In the genomic region with DNA sequence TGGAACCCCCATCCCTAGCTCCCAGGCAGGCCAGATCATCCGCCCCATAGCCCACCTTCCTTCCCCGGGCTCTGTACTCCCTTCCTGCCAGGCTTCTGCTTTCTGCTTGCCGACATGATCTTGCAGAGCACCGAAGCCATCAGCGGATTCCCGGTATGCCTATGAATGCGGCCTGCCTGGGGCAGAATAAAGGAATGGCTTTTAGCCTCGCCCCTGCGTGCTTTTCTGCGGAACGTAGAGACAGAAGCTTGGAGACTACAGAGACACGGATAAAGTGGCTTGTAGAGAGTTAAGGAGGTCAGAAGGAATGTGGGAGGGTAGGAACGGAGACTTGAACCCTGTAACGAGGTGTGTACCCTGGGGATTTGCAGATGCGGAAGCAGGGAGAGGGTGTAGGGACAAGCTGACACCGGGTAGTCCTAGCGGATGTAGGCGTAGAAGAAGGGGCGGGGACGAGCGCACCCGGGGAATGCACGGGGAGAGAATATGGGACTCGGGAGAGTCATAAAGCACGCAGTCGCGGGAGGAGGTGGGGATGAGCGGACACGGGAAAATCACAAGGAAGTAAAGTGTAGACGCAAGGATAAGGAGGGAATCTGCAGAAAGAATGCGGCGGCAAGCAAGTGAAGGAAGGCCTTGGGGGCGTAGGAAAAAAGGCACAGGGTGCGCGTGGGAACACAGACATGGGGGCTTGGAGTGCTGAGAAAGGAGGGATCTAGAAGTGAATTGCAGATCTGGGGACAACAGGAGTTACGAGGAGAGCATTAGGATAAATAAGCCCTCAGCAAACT, we compare ENCODE assay signal across 8 mouse cellular contexts. TPM values are rescaled to one million over a fixed set of nuclear protein-coding genes. Genes with fewer than 3 reads are reported as not detected.
DNase-seq lines count a peak whose midpoint lies in the region; ATAC-seq lines count a peak whose summit lies in the region.

No protein-coding gene starts in this region.

- peak; percentile 76 to 78 for DNase-seq in adrenal gland, adult 18-20 months (ENCODE audit: low spot score in 2 of 2)
- peak; percentile 52 for DNase-seq in embryo, embryonic 11.5 days (ENCODE audit: low read depth, low spot score)
- DNase-seq in gastrocnemius, postnatal 25 days, result peak; percentile 82
- DNase-seq in left cerebral cortex, postnatal 14 days (ENCODE audit: low spot score in 2 of 2), result peak; percentile 38 to 66
- peak; percentile 59 for DNase-seq in right cerebral cortex, postnatal 25 days
- peak; percentile 76 to 86 for DNase-seq in urinary bladder, postnatal 36 days (ENCODE audit: low spot score in 2 of 2)

- peak; percentile 85 for ATAC-seq in inflammation-experienced regulatory T-cells, adult 6 months
- peak; percentile 81 for ATAC-seq in megakaryocyte-erythroid progenitor cell, adult 5-6 weeks (replicated peaks; ENCODE audit: low FRiP score, low TSS enrichment, poor library complexity, severe bottlenecking)

- intact Hi-C loops in left cerebral cortex, postnatal 14 days (cut with DNase I), result loop anchor here (10.0 kb wide), 1 partner anchor 129 kb away; the partner anchor contains the start of gene Zfp715

RNA-seq across cellular contexts. Expression of gene Etfb, which starts 0.6 kb away (rescaled TPM):
- 100 to 1,000 TPM; 440 to 834 TPM for total RNA-seq in adrenal gland, adult 18-20 months (2021)
- 100 to 1,000 TPM; 310 to 323 TPM for total RNA-seq in gastrocnemius, postnatal 25 days (2021)
- 100 to 1,000 TPM; 173 to 290 (median 214) TPM for polyA plus RNA-seq in inflammation-experienced regulatory T-cells, adult 6 months (2017; shearing (Covaris generic))
- 10 to 100 TPM; 51.9 to 52.6 TPM for total RNA-seq in left cerebral cortex, postnatal 14 days (2021)
- total RNA-seq in megakaryocyte-erythroid progenitor cell, adult 5-6 weeks (2014; fragmentation: Nextera tagmentation), result 212 and 237 TPM in 2 replicates
- 396 and 426 TPM in 2 replicates for total RNA-seq in megakaryocyte-erythroid progenitor cell, adult 5-6 weeks (2017)

RNA-seq across cellular contexts. Expression of gene Gm45233, which starts 0.6 kb away (rescaled TPM):
- total RNA-seq in adrenal gland, adult 18-20 months (2021), result under 1 TPM in 1 of 2 experiments, not detected in 1; 0.43 TPM
- under 1 TPM; 0.46 to 0.62 TPM for total RNA-seq in gastrocnemius, postnatal 25 days (2021)
- polyA plus RNA-seq in inflammation-experienced regulatory T-cells, adult 6 months (2017; shearing (Covaris generic)), result not detected
- 1 to 10 TPM in 1 of 2 experiments, under 1 TPM in 1; 0.86 to 2.0 TPM for total RNA-seq in left cerebral cortex, postnatal 14 days (2021)
- not detected in 2 replicates for total RNA-seq in megakaryocyte-erythroid progenitor cell, adult 5-6 weeks (2014; fragmentation: Nextera tagmentation)
- total RNA-seq in megakaryocyte-erythroid progenitor cell, adult 5-6 weeks (2017), result 4.2 TPM in 1 of 2 replicates, not detected in the other

RNA-seq across cellular contexts. Expression of gene Cldnd2, which starts 2.7 kb away (rescaled TPM):
- not detected for total RNA-seq in adrenal gland, adult 18-20 months (2021)
- total RNA-seq in gastrocnemius, postnatal 25 days (2021), result not detected
- polyA plus RNA-seq in inflammation-experienced regulatory T-cells, adult 6 months (2017; shearing (Covaris generic)), result under 1 TPM in 1 of 3 experiments, not detected in 2; 0.80 TPM
- not detected for total RNA-seq in left cerebral cortex, postnatal 14 days (2021)
- not detected in 2 replicates for total RNA-seq in megakaryocyte-erythroid progenitor cell, adult 5-6 weeks (2014; fragmentation: Nextera tagmentation)
- not detected in 2 replicates for total RNA-seq in megakaryocyte-erythroid progenitor cell, adult 5-6 weeks (2017)

RNA-seq across cellular contexts. Expression of gene Nkg7, which starts 6.4 kb away (rescaled TPM):
- 1 to 10 TPM in 1 of 2 experiments, under 1 TPM in 1; 0.83 to 3.2 TPM for total RNA-seq in adrenal gland, adult 18-20 months (2021)
- not detected for total RNA-seq in gastrocnemius, postnatal 25 days (2021)
- polyA plus RNA-seq in inflammation-experienced regulatory T-cells, adult 6 months (2017; shearing (Covaris generic)), result 1,000 to 10,000 TPM in 1 of 3 experiments, 100 to 1,000 TPM in 2; 132 to 2,523 (median 190) TPM
- total RNA-seq in left cerebral cortex, postnatal 14 days (2021), result not detected
- total RNA-seq in megakaryocyte-erythroid progenitor cell, adult 5-6 weeks (2014; fragmentation: Nextera tagmentation), result 49.9 and 86.7 TPM in 2 replicates
- total RNA-seq in megakaryocyte-erythroid progenitor cell, adult 5-6 weeks (2017), result 41.8 and 53.8 TPM in 2 replicates

RNA-seq across cellular contexts. Expression of gene Lim2, which starts 15.9 kb away (rescaled TPM):
- total RNA-seq in adrenal gland, adult 18-20 months (2021), result not detected
- not detected for total RNA-seq in gastrocnemius, postnatal 25 days (2021)
- not detected for polyA plus RNA-seq in inflammation-experienced regulatory T-cells, adult 6 months (2017; shearing (Covaris generic))
- not detected for total RNA-seq in left cerebral cortex, postnatal 14 days (2021)
- 2.1 TPM in 1 of 2 replicates, not detected in the other for total RNA-seq in megakaryocyte-erythroid progenitor cell, adult 5-6 weeks (2014; fragmentation: Nextera tagmentation)
- not detected in 2 replicates for total RNA-seq in megakaryocyte-erythroid progenitor cell, adult 5-6 weeks (2017)

Comparison
In these comparisons a context has a peak if more than half of its experiments do, and no peak if none do; other contexts are left out.
1. Peak in every context shown above with its lines: DNase-seq and ATAC-seq.